Mouse (Mus musculus): ENCODE results near the gene Kcnd1.

DNA sequence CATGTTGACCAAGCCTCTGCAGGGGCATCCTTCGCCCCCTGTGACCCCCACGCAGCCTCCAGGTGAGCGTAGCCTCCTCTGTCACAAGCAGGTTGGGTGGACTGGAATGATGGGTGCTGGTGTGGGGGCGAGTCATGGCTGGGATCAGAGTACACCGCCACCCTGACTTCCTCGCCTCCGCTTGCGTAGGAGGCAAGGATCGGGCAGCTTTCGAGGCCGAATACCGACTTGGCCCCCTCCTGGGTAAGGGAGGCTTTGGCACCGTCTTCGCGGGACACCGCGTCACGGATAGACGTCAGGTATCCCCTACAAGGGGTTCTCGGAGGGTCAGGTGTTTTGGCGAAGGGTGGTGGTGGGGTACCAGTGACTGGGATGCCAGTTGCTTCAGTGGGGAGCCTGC, 56.4 kb downstream of the Kcnd1 start:
- TF ChIP-seq CTCF (IDR thresholded peaks at IDR 0.05; ENCODE audit: low read depth, low read length) (no peak), POLR2A (IDR thresholded peaks at IDR 0.05; ENCODE audit: extremely low read depth, insufficient read depth, low read length) (no peak)
